Mouse (Mus musculus): ENCODE measurements at regions not wholly inside any gene's neighbourhood (a gene's known extent, or its start where the extent isn't known, plus 50 kb on each side); places are given as distances from the start of the nearest gene placed in this dataset.

DNA sequence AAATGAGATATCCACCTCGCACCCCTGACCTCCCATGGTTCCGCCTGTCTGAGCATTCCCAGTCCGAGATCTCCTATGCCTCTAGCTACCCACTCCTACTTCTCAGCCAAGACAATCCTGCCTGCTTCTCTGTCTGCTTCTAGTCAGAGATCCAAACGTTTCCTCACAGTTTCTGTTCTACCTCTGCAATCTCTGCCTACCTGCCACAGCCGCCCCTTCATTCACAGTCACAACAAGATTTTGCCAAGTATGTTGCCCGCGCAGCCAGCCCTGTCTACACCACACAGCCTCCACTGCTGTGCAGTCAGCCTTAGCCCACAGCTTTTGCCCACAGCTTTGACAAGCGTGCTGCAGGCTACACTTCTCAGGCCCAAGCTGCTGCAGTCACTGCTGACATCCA, 601.7 kb downstream of the Epha7 start:
- TF ChIP-seq CTCF (IDR thresholded peaks at IDR 0.05; ENCODE audit: borderline replicate concordance, extremely low read depth, insufficient read depth, insufficient read length), result no peak
- no peak for TF ChIP-seq POLR2A (IDR thresholded peaks at IDR 0.05; ENCODE audit: borderline replicate concordance, extremely low read depth, insufficient read depth, insufficient read length, poor library complexity, severe bottlenecking)
